Mouse (Mus musculus) granulocyte monocyte progenitor cell, adult 5-6 weeks (primary cell): ENCODE results near the gene Pex6. TPM values are rescaled to one million over a fixed set of nuclear protein-coding genes. Genes with fewer than 3 reads are reported as not detected.

Experiments
- ATAC-seq: replicated peaks from 2 replicates; pipeline ENCODE4 v1.8.0; 2016; ENCODE audit warnings: mild to moderate bottlenecking, moderate TSS enrichment, inconsistent platforms; ENCODE audit not compliant: poor library complexity, severe bottlenecking
- total RNA-seq, 2 experiments: library from RNA; stranded (forward) in 1 of 2; stranded (reverse) in 1 of 2; fragments of 200-712, 200-1000 nt in 1 of 2; fragments of >200 nt in 1 of 2; fragmentation: Nextera tagmentation in 1 of 2; gene quantifications; 2 replicates each; pipeline ENCODE4 v1.2.3; 2014 to 2017

Gene Pex6
- 9.7 and 22.9 TPM in 2 replicates for total RNA-seq (2014; fragmentation: Nextera tagmentation)
- total RNA-seq (2017) = 11.3 and 13.2 TPM in 2 replicates

DNA sequence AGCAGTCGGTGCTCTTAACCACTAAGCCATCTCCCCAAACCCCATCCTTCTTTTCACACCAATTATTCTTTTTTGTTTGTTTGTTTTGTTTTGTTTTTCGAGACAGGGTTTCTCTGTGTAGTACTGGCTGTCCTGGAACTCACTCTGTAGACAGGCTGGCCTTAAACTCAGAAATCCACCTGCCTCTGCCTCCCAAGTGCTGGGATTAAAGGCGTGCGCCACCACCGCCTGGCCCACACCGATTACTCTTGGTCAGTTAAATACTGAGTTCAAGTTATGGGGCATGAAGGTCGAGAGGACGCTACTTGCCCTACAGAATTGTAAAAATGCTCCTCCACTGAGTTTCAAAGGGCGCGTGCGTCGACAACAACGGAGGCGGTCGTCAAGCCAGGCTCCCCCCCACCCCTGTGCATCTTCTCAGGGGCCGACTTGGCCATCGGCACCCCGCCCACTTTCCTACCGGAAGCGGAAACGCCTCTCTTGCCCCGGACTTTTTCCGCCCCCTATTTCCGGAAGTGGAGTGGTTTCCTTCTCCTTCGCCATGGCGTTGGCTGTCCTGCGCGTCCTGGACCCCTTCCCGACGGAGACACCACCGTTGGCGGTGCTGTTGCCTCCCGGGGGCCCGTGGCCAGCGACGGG, at the start of gene Pex6:
Gene Pex6 (plus strand): TSS at position 505 of the 639 bp plus-strand sequence.
- ATAC-seq = peak; percentile 94

DNA sequence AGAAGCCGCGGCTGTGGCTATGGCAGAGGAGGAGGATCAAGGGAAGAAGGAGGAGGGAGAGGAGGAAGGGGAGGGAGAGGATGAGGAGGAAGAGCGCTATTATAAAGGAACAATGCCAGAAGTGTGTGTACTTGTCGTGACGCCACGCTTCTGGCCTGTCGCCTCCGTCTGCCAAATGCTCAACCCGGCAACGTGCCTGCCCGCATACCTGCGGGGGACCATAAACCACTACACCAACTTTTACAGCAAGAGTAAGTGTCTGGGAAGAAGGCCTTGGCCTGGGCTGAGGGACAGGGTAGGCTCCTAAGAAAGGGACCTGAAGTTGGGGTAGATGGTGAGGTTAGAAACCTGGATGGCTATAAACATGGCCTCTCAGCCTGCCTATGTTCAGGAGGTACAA, 49.3 kb upstream of the Pex6 start:
- no peak for ATAC-seq

DNA sequence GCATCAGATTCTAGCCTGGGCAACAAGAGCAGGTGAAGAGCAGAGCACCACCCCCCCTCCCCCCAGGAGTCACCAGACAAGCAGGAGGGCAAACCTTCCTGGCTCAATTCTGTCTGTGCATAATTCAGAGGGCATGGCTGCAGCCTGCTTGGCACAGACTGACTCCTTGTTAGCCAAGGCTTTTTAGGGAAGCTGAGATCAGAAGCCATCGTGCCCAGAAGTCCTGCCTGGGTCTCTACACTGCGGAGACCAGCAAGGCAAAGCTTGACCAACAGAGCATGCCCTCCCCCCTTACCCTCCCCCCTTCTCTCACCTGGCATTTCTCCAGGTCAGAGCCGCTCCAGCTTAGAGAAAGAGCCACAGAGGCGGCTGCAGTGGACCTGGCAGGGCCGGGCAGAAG, 48.5 kb upstream of the Pex6 start:
- no peak for ATAC-seq

DNA sequence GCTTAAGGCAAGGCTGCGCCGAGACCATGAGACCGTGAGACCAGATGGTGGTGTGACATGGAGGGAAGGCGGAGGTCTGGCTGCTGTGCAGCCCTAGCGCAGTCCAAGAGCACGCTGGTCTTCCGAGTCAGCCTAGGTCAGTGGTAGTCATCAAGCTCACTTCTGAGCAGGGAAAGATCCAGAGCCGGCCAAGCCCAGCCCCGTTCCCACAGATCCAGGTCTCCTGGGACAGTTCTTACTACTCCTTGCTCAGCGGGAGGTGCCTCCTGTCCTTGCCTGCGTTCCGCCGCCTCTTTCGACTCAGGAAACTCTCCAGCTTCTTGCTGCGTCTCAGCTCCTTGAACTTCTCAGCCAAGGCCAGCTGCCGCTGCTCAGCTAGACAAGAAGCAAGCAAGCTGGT, 43.6 kb upstream of the Pex6 start:
- ATAC-seq = no peak

DNA sequence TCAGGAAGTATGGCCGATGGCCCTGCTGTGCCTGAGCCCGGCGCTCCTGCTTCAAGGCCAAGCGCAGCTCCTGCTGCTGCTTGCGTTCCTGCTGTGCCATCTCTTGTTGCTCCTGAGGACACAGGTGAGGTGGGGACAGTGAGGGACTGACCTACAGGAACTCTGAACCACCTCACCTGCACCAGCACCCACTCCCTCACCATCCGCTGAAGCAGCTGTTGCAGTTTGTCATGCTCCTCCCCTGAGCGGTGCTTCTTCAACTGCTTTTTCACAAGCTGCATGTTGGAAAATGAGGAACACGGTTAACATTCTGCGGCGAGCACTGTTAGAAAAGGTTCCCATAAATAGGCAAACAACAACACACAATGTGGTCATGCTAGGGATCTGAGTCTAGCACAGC, 41.4 kb upstream of the Pex6 start:
- ATAC-seq = no peak

DNA sequence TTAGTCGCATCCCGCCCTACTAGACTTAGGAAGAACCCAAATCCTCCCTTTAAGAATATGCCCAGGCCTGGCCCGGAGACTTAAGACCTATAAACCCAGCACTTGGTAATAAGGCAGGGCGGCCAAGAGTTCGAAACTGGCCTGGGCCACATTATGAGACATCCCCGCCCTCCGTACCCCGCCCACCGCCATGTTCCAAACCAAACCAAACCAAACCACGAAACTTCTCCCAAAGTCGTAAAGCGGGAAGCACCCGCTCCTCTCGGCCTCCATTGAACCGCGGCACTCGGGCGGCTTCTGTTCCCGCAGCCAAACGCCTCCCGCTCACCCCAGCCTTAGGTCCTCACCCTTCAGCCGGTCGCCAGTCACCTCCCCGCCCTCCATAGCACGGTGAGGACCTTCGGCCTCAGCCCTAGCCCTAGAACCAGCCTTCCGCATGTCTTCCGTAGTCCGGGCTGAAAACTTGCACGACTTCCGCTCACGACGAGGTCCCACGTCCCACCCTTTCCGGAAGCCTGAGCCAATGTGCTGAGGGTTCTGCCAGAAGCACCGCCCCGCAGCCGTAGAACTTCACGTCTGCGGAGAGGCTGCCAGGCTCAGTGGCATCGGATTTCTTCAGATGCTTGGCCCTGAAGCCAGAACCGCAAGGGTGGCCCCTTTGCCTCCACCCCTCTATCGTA, 37.3 kb upstream of the Pex6 start, which contains the start of gene Rrp36:
Gene Rrp36 (minus strand): TSS at position 503 of the 680 bp plus-strand sequence.
- ATAC-seq = peak; percentile 97

DNA sequence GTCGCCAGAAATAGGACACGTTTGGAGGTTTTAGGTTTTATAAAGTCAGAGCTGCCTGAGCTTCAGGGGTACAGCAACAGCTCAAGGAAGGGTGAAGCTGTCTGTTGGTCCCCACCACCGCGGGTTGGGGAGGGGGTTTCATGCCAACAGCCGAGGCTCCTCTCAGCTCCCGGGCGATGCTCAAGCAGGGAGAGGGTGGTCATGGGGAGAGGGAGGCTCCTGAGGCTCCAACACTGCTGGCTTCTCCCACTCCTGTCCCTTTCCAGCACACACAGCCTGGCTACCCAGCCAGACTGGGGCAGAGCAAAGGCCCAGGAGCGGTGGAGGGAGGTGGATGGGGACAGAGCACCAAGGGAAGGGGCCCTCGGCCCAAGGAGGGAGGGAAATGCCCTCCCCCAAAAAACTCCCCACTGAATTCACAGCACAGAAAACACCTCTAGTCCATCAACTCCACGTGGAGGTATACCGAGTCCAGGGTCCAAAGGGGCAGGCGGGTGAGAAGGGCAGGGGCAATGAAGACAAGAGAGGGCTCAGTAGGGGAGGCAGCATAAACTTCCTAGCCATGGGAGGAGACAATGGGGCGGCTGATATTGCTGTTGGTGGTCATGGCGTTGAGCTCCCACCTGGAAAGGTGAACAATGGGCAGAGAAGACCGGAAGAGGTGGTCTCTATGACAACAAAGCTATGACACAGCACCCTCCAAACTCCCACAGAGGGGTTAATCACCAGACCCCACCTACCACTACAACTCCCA, 36.6 kb upstream of the Pex6 start:
- ATAC-seq = no peak

DNA sequence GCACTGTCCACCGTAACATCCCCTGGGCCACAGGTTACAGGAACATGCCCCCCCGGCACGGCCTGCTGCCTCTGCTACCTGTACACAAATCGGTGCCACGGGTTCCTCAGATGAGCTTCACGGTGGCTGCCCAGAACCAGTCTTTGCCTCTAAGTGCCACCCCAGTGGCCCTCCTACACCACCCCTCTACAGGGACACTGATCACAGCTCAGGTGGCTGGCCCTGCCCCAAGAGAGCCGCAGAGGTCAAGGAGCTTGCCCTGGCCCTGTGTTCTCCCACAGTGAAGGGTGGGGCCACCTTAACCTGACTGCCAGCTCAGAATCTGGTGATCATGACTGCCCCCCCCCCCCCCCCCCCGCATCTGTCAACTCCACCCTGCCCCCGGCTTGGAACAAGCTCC, 32.8 kb upstream of the Pex6 start, which contains the start of gene Mea1:
Gene Mea1 (plus strand): TSS at position 378 of the 400 bp plus-strand sequence.
- ATAC-seq = no peak

DNA sequence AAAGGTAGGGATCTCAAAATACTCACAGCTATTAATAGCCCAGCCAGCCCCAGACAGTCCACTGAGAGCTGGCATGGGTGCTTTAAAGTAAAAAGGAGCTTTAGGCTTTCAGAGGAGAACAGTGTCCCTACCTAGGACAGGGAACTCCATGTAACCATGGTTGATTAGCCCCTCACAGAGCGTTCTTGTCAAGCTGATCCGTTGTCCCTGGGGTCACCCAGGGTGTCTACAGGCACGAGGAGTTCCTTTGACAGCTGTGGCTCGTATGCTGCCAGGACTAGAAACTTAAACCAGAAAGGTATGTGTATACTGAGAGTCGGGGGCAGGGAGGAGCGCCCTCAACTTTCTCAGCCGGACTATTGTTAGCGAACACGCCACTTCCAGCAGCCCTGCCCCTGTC, 32.4 kb upstream of the Pex6 start:
- no peak for ATAC-seq

DNA sequence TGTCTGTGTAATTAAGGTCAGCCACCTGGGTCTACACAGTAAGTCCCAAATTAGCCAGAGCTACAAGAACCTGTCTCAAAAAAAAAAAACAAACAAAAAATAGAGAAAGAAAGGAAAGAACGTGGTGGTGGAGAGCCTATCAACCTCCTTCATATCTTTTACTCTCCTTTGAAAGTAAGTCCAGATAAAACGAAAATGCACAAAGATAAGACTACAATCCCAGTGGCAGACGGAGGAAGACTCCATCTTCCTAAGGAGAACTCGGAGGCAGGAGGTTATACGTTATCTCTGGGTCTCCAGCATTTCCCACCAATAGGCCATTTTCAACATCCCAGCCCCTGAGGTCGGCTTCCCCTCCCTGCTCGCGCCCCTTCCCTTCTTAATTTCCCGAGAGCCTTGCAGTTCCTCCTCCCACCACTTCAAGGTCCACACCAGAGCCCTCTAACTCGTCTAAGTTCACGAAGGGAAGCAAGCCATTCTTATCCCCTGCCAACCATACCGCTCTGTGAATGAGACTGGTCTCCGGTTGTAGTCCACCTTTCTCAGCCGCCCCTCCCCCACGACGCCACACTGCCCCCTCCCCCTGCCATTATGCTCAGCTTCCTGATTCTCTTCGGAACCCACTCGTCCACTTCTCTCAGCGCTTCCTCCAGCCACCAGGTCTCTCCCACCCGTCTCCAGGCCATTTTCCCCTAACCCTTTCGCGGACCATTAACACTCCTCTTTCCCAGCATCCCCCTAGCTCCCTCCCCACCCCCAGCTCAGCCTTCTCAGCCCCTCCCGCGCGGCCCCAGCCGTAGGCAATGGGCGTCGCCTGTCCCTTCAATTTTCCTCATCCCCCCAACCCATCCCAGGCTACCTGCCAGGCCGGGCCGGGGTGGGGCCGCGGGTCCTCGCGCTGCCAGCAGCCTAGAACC, 31.2 kb upstream of the Pex6 start:
- ATAC-seq = peak; percentile 43

DNA sequence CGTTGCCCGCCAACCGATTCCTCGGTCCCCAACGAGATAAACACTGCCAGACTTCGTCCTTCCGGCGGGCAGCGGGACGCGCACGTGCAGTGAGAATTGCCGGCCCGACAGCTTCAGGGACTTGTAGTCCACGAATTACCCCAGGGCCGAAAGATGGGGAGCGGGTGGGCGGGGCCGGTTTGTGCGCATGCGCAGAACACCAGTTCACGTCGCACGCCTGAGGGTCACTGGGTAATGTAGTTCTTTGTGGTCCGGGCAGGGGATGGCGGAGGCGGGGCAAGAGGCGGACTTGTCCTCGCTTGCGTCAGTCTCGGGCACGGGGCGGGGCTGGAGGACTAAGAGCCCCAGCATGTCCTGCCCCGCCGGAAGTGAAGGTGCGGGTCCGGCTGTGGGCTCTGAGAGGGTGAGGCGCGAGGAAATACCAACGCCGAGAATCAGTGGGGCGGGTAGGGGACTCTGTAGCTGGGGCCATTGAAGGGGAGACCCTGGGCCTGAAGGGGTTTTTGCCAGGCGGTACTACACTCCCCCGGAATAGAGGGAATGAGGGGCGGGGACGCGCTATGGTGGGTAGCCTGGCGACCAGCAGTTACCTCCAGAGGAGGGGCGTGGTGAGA, 30.4 kb upstream of the Pex6 start, which contains the start of gene Klhdc3:
Gene Klhdc3 (minus strand): TSS at position 155 of the 614 bp plus-strand sequence.
- ATAC-seq = peak; percentile 90

DNA sequence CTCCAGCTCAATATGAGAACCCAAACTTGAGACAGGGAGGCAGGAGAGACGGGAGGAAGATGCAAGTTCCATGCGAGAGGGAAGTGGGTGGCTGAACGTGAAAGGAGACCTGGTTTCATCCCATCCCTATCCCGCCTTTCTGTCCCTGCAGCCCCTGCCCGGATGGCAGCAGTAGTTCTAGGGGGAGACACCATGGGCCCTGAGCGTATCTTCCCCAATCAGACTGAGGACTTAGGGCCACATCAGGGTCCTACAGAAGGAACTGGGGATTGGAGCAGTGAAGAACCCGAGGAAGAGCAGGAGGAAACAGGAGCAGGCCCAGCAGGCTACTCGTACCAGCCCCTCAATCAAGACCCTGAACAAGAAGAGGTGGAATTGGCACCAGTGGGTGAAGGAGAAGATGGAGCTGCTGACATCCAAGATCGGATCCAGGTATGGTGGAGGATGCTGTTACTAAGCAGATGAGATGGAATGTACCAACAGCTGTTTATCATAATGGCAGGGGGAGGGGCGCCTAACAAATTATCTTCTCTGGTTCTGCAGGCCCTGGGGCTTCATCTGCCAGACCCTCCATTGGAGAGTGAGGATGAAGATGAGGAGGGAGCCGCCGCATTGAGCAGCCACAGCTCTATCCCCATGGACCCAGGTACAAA, 29.7 kb upstream of the Pex6 start:
- ATAC-seq = 0 out of 2 replicates have a peak, but pooled peaks have one; percentile 1

DNA sequence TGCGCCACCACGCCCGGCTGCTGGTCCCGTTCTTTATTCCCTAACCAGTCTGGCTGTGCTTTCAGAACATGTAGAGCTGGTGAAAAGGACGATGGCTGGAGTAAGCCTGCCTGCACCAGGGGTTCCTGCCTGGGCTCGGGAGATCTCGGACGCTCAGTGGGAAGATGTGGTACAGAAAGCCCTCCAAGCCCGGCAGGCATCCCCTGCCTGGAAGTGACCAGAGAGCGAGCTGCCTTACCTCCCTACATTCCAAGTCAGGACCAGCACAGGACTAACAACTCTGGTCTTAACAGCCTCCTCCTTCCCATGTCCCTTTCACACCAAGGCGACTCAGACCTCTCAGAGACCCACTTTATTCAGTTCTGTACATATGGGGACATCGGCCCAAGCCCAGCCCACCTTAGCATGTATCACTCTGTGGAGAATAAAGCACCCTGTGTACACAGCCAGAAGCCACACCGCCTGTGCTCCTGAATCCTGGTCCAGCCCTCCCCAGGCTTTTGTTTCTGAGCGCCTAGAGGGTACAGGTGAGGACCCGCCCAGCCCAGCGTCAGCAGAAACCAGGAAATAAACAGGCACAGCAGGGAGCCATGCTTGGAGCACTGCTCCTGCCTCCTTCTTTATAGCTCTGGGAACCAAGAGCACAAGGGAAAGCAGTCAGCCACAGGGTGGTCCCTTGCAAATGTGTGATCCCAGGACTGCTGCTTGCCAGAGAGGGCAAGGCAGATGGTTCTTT, 28.4 kb upstream of the Pex6 start:
- ATAC-seq = no peak

DNA sequence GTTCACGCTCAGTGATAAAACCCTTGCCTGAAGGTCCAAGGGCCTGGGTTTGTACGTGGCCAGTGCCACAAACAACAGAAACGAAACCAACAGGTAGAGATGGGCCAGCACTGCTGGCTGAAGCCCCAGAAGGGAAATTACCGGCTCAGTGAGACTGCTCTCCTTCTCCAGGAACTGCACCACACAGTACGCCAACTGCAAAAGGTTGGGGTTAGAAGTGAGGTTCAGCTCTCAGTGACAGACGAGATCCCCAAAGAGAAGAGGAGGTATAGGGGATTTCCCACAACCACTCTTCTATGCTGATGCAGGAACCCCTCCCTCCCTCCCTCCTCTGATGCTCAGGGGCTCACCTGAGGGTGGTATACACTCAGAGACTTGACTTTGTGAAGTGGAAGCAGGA, 25.4 kb upstream of the Pex6 start:
- no peak for ATAC-seq

DNA sequence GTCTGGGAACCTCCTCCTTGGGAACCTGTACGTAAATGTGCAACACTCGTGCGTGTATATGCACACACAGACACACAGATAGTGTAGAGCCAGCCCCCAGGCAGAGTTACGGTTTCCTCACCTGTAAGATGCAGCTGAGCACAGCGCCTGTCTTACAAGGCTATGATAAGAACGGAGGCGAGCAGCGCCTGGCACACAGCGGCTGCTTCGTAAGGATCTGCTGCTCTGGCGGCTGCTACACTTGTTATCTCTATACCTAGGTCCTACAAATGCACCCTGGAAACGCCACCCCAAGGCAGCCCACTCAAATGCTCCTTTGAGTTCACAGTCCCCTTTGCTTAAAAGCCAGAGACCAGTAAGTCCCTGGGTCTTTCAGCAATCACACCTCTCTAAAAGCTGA, 20.6 kb upstream of the Pex6 start:
- ATAC-seq = no peak

DNA sequence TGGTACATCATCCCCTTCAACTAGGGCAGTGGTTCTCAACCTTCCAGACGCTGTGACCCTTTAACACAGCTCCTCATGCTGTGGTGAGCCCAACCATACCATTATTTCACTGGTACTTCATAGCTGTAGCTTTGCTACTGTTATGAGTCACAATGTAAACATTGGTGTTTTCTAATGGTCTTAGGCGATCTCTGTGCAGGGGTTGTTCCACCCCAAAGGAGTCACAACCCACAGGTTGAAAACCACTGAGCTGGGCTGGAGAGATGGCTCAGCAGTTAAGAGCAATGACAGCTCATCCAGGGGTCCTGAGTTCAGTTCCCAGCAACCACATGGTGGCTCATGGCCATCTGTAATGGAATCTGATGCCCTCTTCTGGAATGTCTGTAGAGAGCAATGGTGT, 19.9 kb upstream of the Pex6 start:
- ATAC-seq = no peak

DNA sequence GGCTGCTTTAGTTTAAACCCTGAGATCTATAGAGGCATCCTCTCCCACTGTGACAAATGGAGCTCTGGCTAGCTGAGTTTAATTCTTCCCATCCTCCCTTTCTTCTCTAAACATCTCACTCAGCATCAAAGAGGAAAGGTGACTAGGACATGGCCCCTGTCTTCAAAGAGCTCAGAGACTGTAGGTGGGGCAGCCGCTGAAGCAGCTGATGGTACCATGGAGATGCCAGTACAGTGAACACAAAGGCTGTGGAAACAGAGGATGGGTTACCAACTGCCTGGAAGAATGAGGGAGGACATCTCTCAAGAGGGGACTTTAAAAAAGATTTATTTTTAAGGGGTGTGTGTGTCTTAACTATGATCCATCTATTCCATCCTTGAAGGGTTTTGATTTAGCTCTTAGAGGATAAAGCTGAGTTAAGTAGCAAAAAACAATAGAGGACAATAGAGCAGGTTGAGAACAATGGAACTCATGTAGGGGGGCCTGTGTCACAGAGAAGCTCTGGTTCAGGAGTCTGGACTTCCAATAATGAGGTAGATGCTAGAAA, 16.7 kb upstream of the Pex6 start:
- ATAC-seq = no peak

DNA sequence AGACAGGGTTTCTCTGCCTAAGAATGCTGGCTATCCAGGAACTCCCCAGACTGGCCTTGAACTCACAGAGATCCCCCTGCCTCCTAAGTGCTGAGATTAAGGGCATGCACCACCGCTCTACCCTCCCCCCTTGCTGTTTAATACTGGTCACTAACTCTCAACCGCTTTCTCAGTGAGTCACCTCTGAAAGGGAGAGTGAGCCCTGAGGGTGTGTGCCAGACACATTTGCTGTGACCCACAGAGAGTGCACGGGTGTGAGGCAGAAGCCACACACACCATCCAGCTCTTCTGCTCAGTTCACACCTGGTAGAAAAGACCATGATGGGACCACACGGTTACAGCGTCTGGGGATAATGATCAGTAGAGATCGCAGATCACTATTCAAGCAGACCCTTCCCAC, 12.7 kb upstream of the Pex6 start:
- ATAC-seq = no peak
